In the genomic region with DNA sequence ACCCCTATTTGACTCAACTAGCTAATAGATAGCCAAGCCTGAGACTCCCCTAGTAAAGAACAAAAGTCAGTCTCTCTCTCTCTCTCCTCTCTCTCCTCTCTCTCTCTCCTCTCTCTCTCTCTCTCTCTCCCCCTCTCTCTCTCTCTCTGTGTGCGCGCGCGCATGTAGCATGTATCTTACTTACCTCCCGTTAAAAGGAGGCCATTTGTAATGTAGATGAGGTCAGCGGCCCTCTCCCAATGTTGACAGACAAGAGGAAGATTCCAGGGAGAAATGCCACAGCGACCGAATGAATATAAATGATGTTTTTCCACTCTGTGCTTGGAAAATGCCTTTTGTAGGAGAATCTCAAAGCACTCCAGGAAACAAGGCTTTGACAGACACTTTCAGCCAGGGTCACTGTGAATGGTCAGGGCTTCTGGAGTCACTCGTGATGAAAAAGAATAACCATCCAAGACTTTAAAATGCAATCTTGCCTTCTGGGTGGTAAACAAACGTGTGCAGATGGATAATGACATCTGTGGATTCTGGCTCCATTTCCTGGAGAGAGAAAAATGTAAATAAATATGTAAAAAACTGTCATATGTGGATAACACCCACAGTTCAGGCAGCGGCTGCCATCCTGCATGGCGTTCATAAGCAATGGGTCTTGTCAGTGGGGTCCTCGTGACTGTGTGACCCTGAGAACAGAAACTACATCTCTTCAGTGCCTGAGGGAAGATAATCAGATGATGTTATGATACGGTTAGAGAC, we compare ENCODE assay signal across 20 mouse cellular contexts. TPM values are rescaled to one million over a fixed set of nuclear protein-coding genes. Genes with fewer than 3 reads are reported as not detected.
DNase-seq lines count a peak whose midpoint lies in the region; ATAC-seq lines count a peak whose summit lies in the region.
"Had no signal": no experiment of that assay in that cellular context is flagged by ENCODE, and none has a peak within 500 bp of the region (broad histone marks: within the 10 kb centered on the region; RNA-seq: fewer than 3 reads in every experiment).

No protein-coding gene starts in this region.

- H3K9me3 ChIP-seq in forebrain, embryonic 15.5 days, result no peaks in the 10 kb centered on the region
- no peaks in the 10 kb centered on the region for H3K9me3 ChIP-seq in forebrain, embryonic 13.5 days (replicated peaks)
- no peaks in the 10 kb centered on the region for H3K9me3 ChIP-seq in lung, embryonic 16.5 days (ENCODE audit: control insufficient read depth, low read length)
- no peaks in the 10 kb centered on the region for H3K9me3 ChIP-seq in hindbrain, embryonic 11.5 days (ENCODE audit: control insufficient read depth, low read length)
- H3K9me3 ChIP-seq in midbrain, embryonic 15.5 days, result no peaks in the 10 kb centered on the region
- H3K9me3 ChIP-seq: embryonic facial prominence, embryonic 12.5 days; heart, embryonic 12.5 days; liver, embryonic 13.5 days; neural tube, embryonic 13.5 days had no signal

- no peaks in the 10 kb centered on the region for H3K27me3 ChIP-seq in forebrain, embryonic 15.5 days
- H3K27me3 ChIP-seq in forebrain, embryonic 13.5 days, result no peaks in the 10 kb centered on the region
- no peaks in the 10 kb centered on the region for H3K27me3 ChIP-seq in lung, embryonic 16.5 days (ENCODE audit: control insufficient read depth, insufficient read depth, low read depth, low read length)
- H3K27me3 ChIP-seq in hindbrain, embryonic 11.5 days (ENCODE audit: control insufficient read depth, insufficient read depth, low read length), result no peaks in the 10 kb centered on the region
- no peaks in the 10 kb centered on the region for H3K27me3 ChIP-seq in midbrain, embryonic 15.5 days (replicated peaks)
- H3K27me3 ChIP-seq: embryonic facial prominence, embryonic 12.5 days; heart, embryonic 12.5 days; neural tube, embryonic 13.5 days had no signal

- no peak overlapping the region for H3K4me3 ChIP-seq in forebrain, embryonic 15.5 days
- no peak overlapping the region for H3K4me3 ChIP-seq in forebrain, embryonic 13.5 days
- H3K4me3 ChIP-seq in lung, embryonic 16.5 days (ENCODE audit: low read length), result no peak overlapping the region
- H3K4me3 ChIP-seq in hindbrain, embryonic 11.5 days (ENCODE audit: low read depth, low read length), result no peak overlapping the region
- H3K4me3 ChIP-seq in midbrain, embryonic 15.5 days, result no peak overlapping the region
- H3K4me3 ChIP-seq: embryonic facial prominence, embryonic 12.5 days; heart, embryonic 12.5 days; liver, embryonic 13.5 days; neural tube, embryonic 13.5 days had no signal

- H3K36me3 ChIP-seq in forebrain, embryonic 15.5 days, result no peaks in the 10 kb centered on the region
- H3K36me3 ChIP-seq in forebrain, embryonic 13.5 days (ENCODE audit: poor library complexity, severe bottlenecking), result no peaks in the 10 kb centered on the region
- no peaks in the 10 kb centered on the region for H3K36me3 ChIP-seq in lung, embryonic 16.5 days (ENCODE audit: control insufficient read depth, insufficient read depth, low read length)
- no peaks in the 10 kb centered on the region for H3K36me3 ChIP-seq in hindbrain, embryonic 11.5 days (ENCODE audit: control insufficient read depth, insufficient read depth, low read length)
- H3K36me3 ChIP-seq in midbrain, embryonic 15.5 days (replicated peaks), result no peaks in the 10 kb centered on the region
- H3K36me3 ChIP-seq: embryonic facial prominence, embryonic 12.5 days; heart, embryonic 12.5 days; liver, embryonic 13.5 days; neural tube, embryonic 13.5 days had no signal

- ATAC-seq in forebrain, embryonic 15.5 days (replicated peaks), result no peak
- no peak for ATAC-seq in forebrain, embryonic 13.5 days
- peak; percentile 79 for ATAC-seq in lung, embryonic 16.5 days (ENCODE audit: low read depth)
- no peak; the same call in 1 of the 2 replicates for ATAC-seq in hindbrain, embryonic 11.5 days (ENCODE audit: low FRiP score)
- ATAC-seq in midbrain, embryonic 15.5 days (replicated peaks), result no peak
- ATAC-seq: intestine, embryonic 16.5 days had no signal

- H3K4me2 ChIP-seq in forebrain, embryonic 15.5 days (replicated peaks), result no peak overlapping the region
- no peak overlapping the region for H3K4me2 ChIP-seq in forebrain, embryonic 13.5 days
- no peak overlapping the region for H3K4me2 ChIP-seq in lung, embryonic 16.5 days (ENCODE audit: low read depth, low read length)
- H3K4me2 ChIP-seq in hindbrain, embryonic 11.5 days (replicated peaks; ENCODE audit: low read depth, low read length), result no peak overlapping the region
- H3K4me2 ChIP-seq in midbrain, embryonic 15.5 days, result no peak overlapping the region
- H3K4me2 ChIP-seq: embryonic facial prominence, embryonic 12.5 days; heart, embryonic 12.5 days; liver, embryonic 13.5 days; neural tube, embryonic 13.5 days had no signal

- peaks cover 8% of the 10 kb centered on the region for H3K4me1 ChIP-seq in forebrain, embryonic 15.5 days
- no peaks in the 10 kb centered on the region for H3K4me1 ChIP-seq in forebrain, embryonic 13.5 days
- no peaks in the 10 kb centered on the region for H3K4me1 ChIP-seq in lung, embryonic 16.5 days (replicated peaks; ENCODE audit: control insufficient read depth, insufficient read depth, low read length)
- no peaks in the 10 kb centered on the region for H3K4me1 ChIP-seq in hindbrain, embryonic 11.5 days (replicated peaks; ENCODE audit: control insufficient read depth, insufficient read depth, low read length)
- peaks cover 2% of the 10 kb centered on the region; the same call in 1 of the 2 replicates for H3K4me1 ChIP-seq in midbrain, embryonic 15.5 days
- H3K4me1 ChIP-seq: embryonic facial prominence, embryonic 12.5 days; heart, embryonic 12.5 days; liver, embryonic 13.5 days had no signal

- H3K9ac ChIP-seq in forebrain, embryonic 15.5 days (replicated peaks), result no peak overlapping the region
- no peak overlapping the region for H3K9ac ChIP-seq in forebrain, embryonic 13.5 days
- H3K9ac ChIP-seq in lung, embryonic 16.5 days (ENCODE audit: low read length), result no peak overlapping the region
- H3K9ac ChIP-seq in hindbrain, embryonic 11.5 days (ENCODE audit: low read depth, low read length), result no peak overlapping the region
- H3K9ac ChIP-seq in midbrain, embryonic 15.5 days, result no peak overlapping the region
- H3K9ac ChIP-seq: embryonic facial prominence, embryonic 12.5 days; heart, embryonic 12.5 days; liver, embryonic 13.5 days; neural tube, embryonic 13.5 days had no signal

- 45% methylated on average over 13 of the region's 14 CpGs for WGBS in forebrain, embryonic 15.5 days
- 50% methylated on average over 14 of the region's 14 CpGs for WGBS in forebrain, embryonic 13.5 days
- 32% methylated on average over 14 of the region's 14 CpGs for WGBS in lung, embryonic 16.5 days
- 34% methylated on average over 13 of the region's 14 CpGs for WGBS in hindbrain, embryonic 11.5 days
- 21% methylated on average over 14 of the region's 14 CpGs for whole genome bisulfite sequencing in midbrain, embryonic 15.5 days

- no peak for DNase-seq in lung, postnatal 10 days
- DNase-seq in hindbrain, embryonic 11.5 days (ENCODE audit: low spot score), result peak; percentile 48
- DNase-seq in thymus, postnatal 25 days, result no peak
- no peak for DNase-seq in liver
- DNase-seq: adrenal gland, adult 8-10 months; cerebellum, adult 11 months; cerebellum, postnatal 25 days; kidney, postnatal 10 days; liver, embryonic 13.5 days; right cerebral cortex, postnatal 25 days; thymus, postnatal 4 days had no signal

- peak overlapping the region; percentile 44; the same call in 1 of the 2 replicates for H3K27ac ChIP-seq in forebrain, embryonic 15.5 days (replicated peaks)
- no peak overlapping the region for H3K27ac ChIP-seq in forebrain, embryonic 13.5 days
- H3K27ac ChIP-seq in lung, embryonic 16.5 days (ENCODE audit: low read length), result no peak overlapping the region
- H3K27ac ChIP-seq in hindbrain, embryonic 11.5 days (ENCODE audit: low read depth, low read length), result 0 out of 2 replicates have a peak overlapping the region, but pooled peaks have one; percentile 30
- peak overlapping the region; percentile 58 for H3K27ac ChIP-seq in midbrain, embryonic 15.5 days
- H3K27ac ChIP-seq: embryonic facial prominence, embryonic 12.5 days; liver, embryonic 13.5 days; macrophage; neural tube, embryonic 13.5 days had no signal

RNA-seq across cellular contexts. Expression of a gene that starts 10.0 kb away (rescaled TPM):
- polyA plus RNA-seq in forebrain, embryonic 15.5 days (2015; fragmentation: Nextera tagmentation; extraction: Ambion mirVana), result 22.6 and 25.9 TPM in 2 replicates
- 22.4 and 25.3 TPM in 2 replicates for polyA plus RNA-seq in forebrain, embryonic 13.5 days (2015; fragmentation: Nextera tagmentation; extraction: Ambion mirVana)
- polyA plus RNA-seq in lung, embryonic 16.5 days (2015; fragmentation: Nextera tagmentation; extraction: Ambion mirVana), result 18.5 and 19.9 TPM in 2 replicates
- 29.0 and 34.0 TPM in 2 replicates for polyA plus RNA-seq in hindbrain, embryonic 11.5 days (2014; fragmentation: Nextera tagmentation; extraction: Ambion mirVana)
- 20.4 and 20.5 TPM in 2 replicates for polyA plus RNA-seq in midbrain, embryonic 15.5 days (2015; fragmentation: Nextera tagmentation; extraction: Ambion mirVana)

RNA-seq across cellular contexts. Expression of a gene that starts 25.4 kb away (rescaled TPM):
- polyA plus RNA-seq in forebrain, embryonic 15.5 days (2015; fragmentation: Nextera tagmentation; extraction: Ambion mirVana), result not detected in 2 replicates
- not detected in 2 replicates for polyA plus RNA-seq in forebrain, embryonic 13.5 days (2015; fragmentation: Nextera tagmentation; extraction: Ambion mirVana)
- not detected in 2 replicates for polyA plus RNA-seq in lung, embryonic 16.5 days (2015; fragmentation: Nextera tagmentation; extraction: Ambion mirVana)
- polyA plus RNA-seq in hindbrain, embryonic 11.5 days (2014; fragmentation: Nextera tagmentation; extraction: Ambion mirVana), result not detected in 2 replicates
- polyA plus RNA-seq in midbrain, embryonic 15.5 days (2015; fragmentation: Nextera tagmentation; extraction: Ambion mirVana), result 0.18 TPM in 1 of 2 replicates, not detected in the other
- polyA plus RNA-seq: embryonic facial prominence, embryonic 12.5 days; heart, embryonic 12.5 days; liver, embryonic 13.5 days; macrophage; neural tube, embryonic 13.5 days had no signal

RNA-seq across cellular contexts. Expression of a gene that starts 52.5 kb away (rescaled TPM):
- 0.14 TPM in 1 of 2 replicates, not detected in the other for polyA plus RNA-seq in forebrain, embryonic 15.5 days (2015; fragmentation: Nextera tagmentation; extraction: Ambion mirVana)
- 0.23 TPM in 1 of 2 replicates, not detected in the other for polyA plus RNA-seq in forebrain, embryonic 13.5 days (2015; fragmentation: Nextera tagmentation; extraction: Ambion mirVana)
- polyA plus RNA-seq in lung, embryonic 16.5 days (2015; fragmentation: Nextera tagmentation; extraction: Ambion mirVana), result not detected in 2 replicates
- polyA plus RNA-seq in hindbrain, embryonic 11.5 days (2014; fragmentation: Nextera tagmentation; extraction: Ambion mirVana), result not detected in 2 replicates
- polyA plus RNA-seq in midbrain, embryonic 15.5 days (2015; fragmentation: Nextera tagmentation; extraction: Ambion mirVana), result 0.14 TPM in 2 replicates
- polyA plus RNA-seq: intestine, embryonic 16.5 days; macrophage; neural tube, embryonic 13.5 days had no signal

Comparison
In these comparisons a context has a peak if more than half of its experiments do, and no peak if none do; other contexts are left out.
1. H3K27ac ChIP-seq: peak in forebrain, embryonic 15.5 days (single experiment), hindbrain, embryonic 11.5 days (single experiment) and midbrain, embryonic 15.5 days (single experiment); none in forebrain, embryonic 13.5 days (single experiment) and lung, embryonic 16.5 days (single experiment).